Mouse (Mus musculus) hindbrain, embryonic 16.5 days (tissue): ENCODE measurements around the gene App. TPM values are rescaled to one million over a fixed set of nuclear protein-coding genes. Genes with fewer than 3 reads are reported as not detected.
A peak's percentile ranks its signal among the peaks of the same experiment; 100 is the strongest.

ENCODE experiments used
- ATAC-seq: fragments of 200-750 bp; cut with Nextera tagmentation; 2 replicates; pipeline ENCODE4 v1.8.0; 2017; ENCODE audit warnings: moderate TSS enrichment, moderate library complexity
- H3K27ac ChIP-seq: fragments of 300-500 bp; sonication (generic); 2 replicates; pipeline ENCODE4 v1.5.1; 2014; ENCODE audit warnings: low read depth, mild to moderate bottlenecking, control low read depth, low read length, moderate library complexity
- H3K27me3 ChIP-seq: fragments of 300-500 bp; sonication (generic); replicated peaks from 2 replicates; pipeline ENCODE4 v1.6.1; 2014; ENCODE audit warnings: low read length; ENCODE audit not compliant: control insufficient read depth, insufficient read depth
- H3K36me3 ChIP-seq: fragments of 300-500 bp; sonication (generic); 2 replicates; pipeline ENCODE4 v1.6.1; 2014; ENCODE audit warnings: mild to moderate bottlenecking, low read length, moderate library complexity, mixed read lengths; ENCODE audit not compliant: control insufficient read depth, insufficient read depth
- H3K4me1 ChIP-seq: fragments of 300-500 bp; sonication (generic); 2 replicates; pipeline ENCODE4 v1.6.1; 2014; ENCODE audit warnings: low read depth, low read length; ENCODE audit not compliant: control insufficient read depth, insufficient read depth
- H3K4me2 ChIP-seq: fragments of 300-500 bp; sonication (generic); 2 replicates; pipeline ENCODE4 v1.6.1; 2014; ENCODE audit warnings: mild to moderate bottlenecking, low read length, control low read depth, moderate library complexity
- H3K4me3 ChIP-seq: fragments of 300-500 bp; sonication (generic); 2 replicates; pipeline ENCODE4 v1.5.1; 2014; ENCODE audit warnings: mild to moderate bottlenecking, low read length, control low read depth, moderate library complexity
- H3K9ac ChIP-seq: fragments of 300-500 bp; sonication (generic); 2 replicates; pipeline ENCODE4 v1.6.1; 2014; ENCODE audit warnings: low read depth, mild to moderate bottlenecking, control low read depth, low read length, moderate library complexity
- H3K9me3 ChIP-seq: fragments of 300-500 bp; sonication (generic); 2 replicates; pipeline ENCODE4 v1.6.1; 2014; ENCODE audit warnings: mild to moderate bottlenecking, low read length, moderate library complexity; ENCODE audit not compliant: control insufficient read depth
- WGBS: fragments of 180-500 bp; shearing (Covaris S2); extraction: QIAGEN DNeasy Blood & Tissue Kit; methylation state at CpG from one replicate; pipeline ENCODE4 v1.1.7; 2014; 5-methylcytosine and 5-hydroxymethylcytosine counted together
- polyA plus RNA-seq: library from polyadenylated mRNA; unstranded; fragments of >200 nt; fragmentation: Nextera tagmentation; extraction: Ambion mirVana; gene quantifications from 2 replicates; pipeline ENCODE4 v1.2.1, GENCODE M21; 2015

Gene App
- polyA plus RNA-seq, 1 experiment from 2014 or later, result 521 TPM

- Histone ChIP-seq H3K9ac (no peak overlapping the region), H3K4me1 (peaks cover 4% of the 10 kb centered on the region; the same call in 1 of the 2 replicates), H3K27me3 (no peaks in the 10 kb centered on the region), H3K4me2 (no peak overlapping the region), H3K36me3 (no peaks in the 10 kb centered on the region), H3K9me3 (no peaks in the 10 kb centered on the region), H3K4me3 (no peak overlapping the region), H3K27ac (no peak overlapping the region)
- ATAC-seq, result peak; percentile 15; the same call in 1 of the 2 replicates
- WGBS, result 71% methylated on average over 11 of the region's 11 CpGs
These were observed 28.2 kb downstream of the App start for GRCm38 (mm10) chr16:85145369-85145768.

- WGBS, result 89% methylated on average over 6 of the region's 6 CpGs
- no peak for ATAC-seq
- no peaks in the 10 kb centered on the region for H3K36me3 ChIP-seq
These were observed 29.2 kb downstream of the App start for GRCm38 (mm10) chr16:85144401-85144800.

GRCm38 (mm10) chr16:85143863-85144262 is 29.7 kb downstream of the App start:
- Histone ChIP-seq H3K9me3 (no peaks in the 10 kb centered on the region), H3K4me2 (no peak overlapping the region), H3K4me1 (peaks cover 9% of the 10 kb centered on the region), H3K9ac (no peak overlapping the region), H3K27ac (no peak overlapping the region), H3K27me3 (no peaks in the 10 kb centered on the region), H3K36me3 (no peaks in the 10 kb centered on the region), H3K4me3 (no peak overlapping the region)
- no peak for ATAC-seq
- 83% methylated on average over 3 of the region's 3 CpGs for WGBS

More at GRCm38 (mm10) chr16:85144401-85144800, 29.2 kb downstream of the App start:
- no peaks in the 10 kb centered on the region for H3K27me3 ChIP-seq
- no peak overlapping the region for H3K4me3 ChIP-seq
- no peak overlapping the region for H3K4me2 ChIP-seq
- H3K27ac ChIP-seq, result no peak overlapping the region
- no peaks in the 10 kb centered on the region for H3K9me3 ChIP-seq
- no peak overlapping the region for H3K9ac ChIP-seq
- peaks cover 8% of the 10 kb centered on the region for H3K4me1 ChIP-seq

- Histone ChIP-seq H3K36me3 (no peaks in the 10 kb centered on the region), H3K4me3 (no peak overlapping the region), H3K27me3 (no peaks in the 10 kb centered on the region), H3K4me1 (peaks cover 6% of the 10 kb centered on the region), H3K9me3 (no peaks in the 10 kb centered on the region), H3K27ac (no peak overlapping the region), H3K9ac (no peak overlapping the region), H3K4me2 (no peak overlapping the region)
- no peak for ATAC-seq
- 72% methylated on average over 3 of the region's 3 CpGs for WGBS
These were observed 30.4 kb downstream of the App start for GRCm38 (mm10) chr16:85143188-85143587.

DNA sequence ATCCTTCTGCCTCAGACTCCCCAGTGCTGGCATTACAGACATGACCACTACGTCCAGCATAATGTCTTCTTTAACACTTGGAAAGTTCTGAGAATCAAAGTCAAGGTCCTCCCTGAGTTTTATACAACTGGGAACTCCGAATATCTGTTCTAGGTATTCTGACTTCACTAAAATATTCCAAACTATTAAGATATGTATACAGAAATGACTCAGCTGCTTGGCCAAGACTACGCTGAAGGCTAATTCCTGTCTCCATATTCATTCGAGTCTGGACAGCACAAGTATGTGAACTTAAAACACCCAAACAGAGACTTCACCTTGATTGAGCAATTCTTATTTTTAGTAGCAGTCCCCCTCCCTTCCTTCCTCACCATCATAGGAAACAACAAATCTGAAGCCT is 32.2 kb downstream of the App start:
- Histone ChIP-seq H3K4me1 (peaks cover 6% of the 10 kb centered on the region), H3K27ac (no peak overlapping the region), H3K4me2 (no peak overlapping the region), H3K9me3 (no peaks in the 10 kb centered on the region), H3K36me3 (no peaks in the 10 kb centered on the region), H3K27me3 (no peaks in the 10 kb centered on the region), H3K4me3 (no peak overlapping the region), H3K9ac (no peak overlapping the region)
- ATAC-seq, result no peak
- 93% methylated on average over 4 of the region's 4 CpGs for WGBS

- ATAC-seq, result peak; percentile 58
- Histone ChIP-seq H3K4me1 (peaks cover 6% of the 10 kb centered on the region), H3K9ac (no peak overlapping the region), H3K4me3 (no peak overlapping the region), H3K36me3 (no peaks in the 10 kb centered on the region), H3K27me3 (no peaks in the 10 kb centered on the region), H3K27ac (peak overlapping the region; percentile 48; the same call in 1 of the 2 replicates), H3K4me2 (no peak overlapping the region), H3K9me3 (no peaks in the 10 kb centered on the region)
- 26% methylated on average over 9 of the region's 9 CpGs for WGBS
These were observed 34.4 kb downstream of the App start for GRCm38 (mm10) chr16:85139178-85139604.

- Histone ChIP-seq H3K4me2 (no peak overlapping the region), H3K36me3 (no peaks in the 10 kb centered on the region), H3K9ac (no peak overlapping the region), H3K27ac (no peak overlapping the region), H3K27me3 (no peaks in the 10 kb centered on the region), H3K4me3 (no peak overlapping the region), H3K9me3 (no peaks in the 10 kb centered on the region), H3K4me1 (peaks cover 6% of the 10 kb centered on the region)
- ATAC-seq, result 0 out of 2 replicates have a peak, but pooled peaks have one; percentile 28
- WGBS, result 63% methylated on average over 11 of the region's 11 CpGs
These were observed 36.2 kb downstream of the App start for GRCm38 (mm10) chr16:85137348-85137747.

DNA sequence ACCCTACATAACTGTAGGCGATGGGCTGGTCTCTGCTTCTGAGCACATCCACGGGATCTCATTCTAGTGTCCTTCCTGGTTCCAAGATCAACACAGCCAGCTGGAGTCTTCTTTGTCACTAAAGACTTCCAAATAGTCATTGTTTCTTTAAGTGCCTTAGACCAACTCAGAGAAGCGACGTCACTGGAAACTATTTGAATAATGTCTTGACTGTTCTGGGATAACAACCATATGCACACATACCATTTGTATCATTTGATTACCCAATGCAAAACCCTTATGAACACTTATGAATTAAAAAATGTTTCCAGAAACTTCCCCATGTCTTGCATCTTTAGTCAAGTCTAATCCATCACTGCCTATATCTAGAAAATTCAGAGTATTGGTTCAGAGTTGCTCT is 37.5 kb downstream of the App start:
- Histone ChIP-seq H3K4me3 (no peak overlapping the region), H3K27ac (no peak overlapping the region), H3K4me1 (peaks cover 6% of the 10 kb centered on the region), H3K27me3 (no peaks in the 10 kb centered on the region), H3K9me3 (no peaks in the 10 kb centered on the region), H3K9ac (no peak overlapping the region), H3K4me2 (no peak overlapping the region), H3K36me3 (no peaks in the 10 kb centered on the region)
- ATAC-seq, result no peak
- WGBS, result 70% methylated on average over 4 of the region's 4 CpGs

DNA sequence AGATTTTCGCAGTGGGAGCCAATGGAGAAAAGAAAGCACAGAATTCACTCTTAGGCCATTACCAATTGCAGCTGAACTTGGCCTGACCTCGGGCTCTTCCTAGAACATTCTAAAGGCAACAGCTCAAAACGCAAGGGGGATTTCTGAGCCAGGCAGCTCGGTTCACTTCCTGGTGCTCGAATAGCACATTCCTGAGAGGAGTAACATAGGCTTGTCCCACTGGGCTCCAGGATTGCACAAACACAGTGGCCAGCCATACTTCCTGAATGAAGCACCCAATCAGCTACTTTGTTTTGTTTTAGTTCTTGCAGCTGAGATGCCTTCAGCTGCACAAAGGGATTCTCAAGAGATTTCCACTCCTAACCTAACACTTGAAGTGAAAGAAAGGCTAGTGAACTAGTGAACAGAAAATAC is 40.1 kb downstream of the App start:
- 72% methylated on average over 5 of the region's 5 CpGs for WGBS
- Histone ChIP-seq H3K36me3 (no peaks in the 10 kb centered on the region), H3K9me3 (no peaks in the 10 kb centered on the region), H3K27me3 (no peaks in the 10 kb centered on the region), H3K27ac (no peak overlapping the region), H3K4me1 (peaks cover 3% of the 10 kb centered on the region), H3K4me3 (no peak overlapping the region), H3K4me2 (no peak overlapping the region), H3K9ac (no peak overlapping the region)
- ATAC-seq, result no peak

DNA sequence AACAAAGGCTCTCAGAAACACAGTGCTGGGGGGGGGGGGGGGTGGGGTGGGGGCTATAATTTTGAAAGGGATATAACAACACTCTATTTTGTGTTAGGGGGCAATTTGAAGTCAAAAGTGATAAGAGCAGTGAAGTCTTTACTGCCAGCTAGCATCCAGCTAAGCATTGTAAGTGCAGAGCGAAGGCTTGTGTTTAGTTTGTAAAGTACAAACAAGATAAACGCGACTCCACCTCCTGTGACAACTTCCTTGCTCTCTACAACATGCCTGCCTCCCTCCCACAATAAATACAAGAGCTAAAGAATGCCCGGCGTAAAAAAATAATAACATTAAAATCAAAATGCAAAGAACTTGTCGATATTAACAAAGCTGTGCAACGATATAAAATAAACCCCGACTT is 40.5 kb downstream of the App start:
- Histone ChIP-seq H3K4me2 (no peak overlapping the region), H3K36me3 (no peaks in the 10 kb centered on the region), H3K27me3 (no peaks in the 10 kb centered on the region), H3K9me3 (no peaks in the 10 kb centered on the region), H3K27ac (no peak overlapping the region), H3K9ac (no peak overlapping the region), H3K4me1 (peaks cover 6% of the 10 kb centered on the region), H3K4me3 (no peak overlapping the region)
- no peak for ATAC-seq
- 85% methylated on average over 8 of the region's 8 CpGs for WGBS
